Mouse (Mus musculus) spleen, adult 2 months (tissue): ENCODE results near the gene Fam19a3.

Source experiments
- CTCF ChIP-seq: fragments of 200-500 bp; IDR thresholded peaks from 2 replicates; pipeline ENCODE4 v1.5.1; 2011; ENCODE audit warnings: mild to moderate bottlenecking, inconsistent platforms; ENCODE audit not compliant: insufficient read depth, insufficient read length, insufficient replicate concordance; ENCODE audit errors: extremely low read depth
- POLR2A ChIP-seq: fragments of 200-500 bp; IDR thresholded peaks from 2 replicates; pipeline ENCODE4 v1.6.1; 2011; ENCODE audit warnings: low read depth, low read length, inconsistent platforms

DNA sequence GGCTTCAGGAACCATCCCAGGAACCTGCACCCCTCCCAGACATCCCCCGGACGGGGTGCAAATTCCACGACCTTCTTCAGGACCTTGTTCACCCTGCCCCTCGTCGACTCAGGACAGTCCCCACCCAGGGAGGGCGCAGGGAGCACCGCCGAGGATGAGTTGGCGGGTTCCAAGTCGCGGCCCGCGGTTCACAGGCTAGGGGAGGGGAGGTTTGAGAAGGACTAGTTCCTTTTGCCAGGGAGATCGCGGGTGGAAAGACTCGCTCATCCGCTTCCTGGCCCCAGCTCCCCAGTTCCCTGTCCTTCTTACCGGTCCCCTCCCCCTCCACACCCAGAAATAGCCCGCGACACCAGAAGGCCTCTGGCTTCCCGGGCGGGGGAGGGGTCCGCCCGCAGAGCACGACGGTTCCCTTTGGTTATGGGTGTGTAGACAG, at the start of gene Fam19a3:
- TF ChIP-seq CTCF (no peak), POLR2A (no peak)
